Mouse (Mus musculus): ENCODE data around the gene Cebpg. TPM values are rescaled to one million over a fixed set of nuclear protein-coding genes. Genes with fewer than 3 reads are reported as not detected.

Gene Cebpg
- total RNA-seq, 2 experiments from 2014 or later, result 25.4 to 25.5 TPM

DNA sequence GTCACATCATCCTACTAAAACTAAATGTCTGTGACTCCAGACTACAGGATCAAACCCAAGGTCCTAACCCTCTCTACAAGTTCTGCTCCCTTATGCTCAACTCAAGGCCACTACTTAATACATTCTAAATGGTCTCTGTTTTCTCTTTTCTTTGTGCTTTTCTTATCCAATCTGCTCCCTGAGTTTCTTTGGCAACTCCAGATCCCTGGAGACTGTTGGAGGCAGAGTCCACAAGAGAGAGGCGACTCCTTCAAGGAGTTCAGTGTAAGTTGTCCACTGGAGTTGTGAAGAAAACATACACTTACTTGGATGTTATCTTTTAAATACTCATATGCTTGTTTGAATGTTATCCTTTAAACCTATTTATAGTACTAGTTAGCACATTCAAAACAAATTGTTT lies 2.1 kb downstream of the Cebpg start:
- peak in 1 of 2 experiments; percentile 39 for DNase-seq

- DNase-seq, result no peak
These were observed 3.2 kb downstream of the Cebpg start for GRCm38 (mm10) chr7:35053161-35053560.

- DNase-seq, result no peak
These were observed 5.8 kb downstream of the Cebpg start for GRCm38 (mm10) chr7:35050540-35050939.

- no peak for DNase-seq
These were observed 10.3 kb downstream of the Cebpg start for GRCm38 (mm10) chr7:35046091-35046490.

- DNase-seq, result peak in 1 of 2 experiments; percentile 35
These were observed 11.7 kb downstream of the Cebpg start for GRCm38 (mm10) chr7:35044719-35045118.

DNA sequence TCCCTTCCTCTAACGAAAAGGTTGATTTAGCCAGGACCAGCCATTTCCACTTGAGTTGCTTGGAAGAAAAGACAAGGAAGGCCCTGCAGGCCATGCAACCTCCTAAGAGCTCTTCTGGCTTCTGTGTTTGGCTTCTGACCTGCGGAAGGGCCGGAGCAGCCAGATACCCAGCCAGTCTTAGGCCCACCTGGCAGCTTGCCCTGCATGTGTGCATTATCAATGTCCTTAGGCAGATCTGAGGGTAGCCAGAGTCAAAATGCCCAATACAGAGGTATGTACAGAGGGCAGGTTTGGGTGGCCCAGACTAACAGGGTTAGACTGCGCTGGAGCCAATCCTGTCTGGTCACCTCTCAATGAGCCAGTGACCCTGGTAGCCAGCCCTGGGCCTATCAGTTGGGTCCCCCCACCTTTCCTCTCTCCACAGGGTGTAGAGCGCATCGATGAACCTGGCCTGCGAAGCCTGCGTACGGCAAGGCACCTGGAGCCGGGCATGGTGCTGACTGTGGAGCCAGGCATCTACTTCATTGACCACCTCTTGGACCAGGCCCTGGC lies 13.0 kb downstream of the Cebpg start:
- no peak for DNase-seq

- DNase-seq, result peak; percentile 41 to 55
These were observed 13.6 kb downstream of the Cebpg start for GRCm38 (mm10) chr7:35042759-35043217.

DNA sequence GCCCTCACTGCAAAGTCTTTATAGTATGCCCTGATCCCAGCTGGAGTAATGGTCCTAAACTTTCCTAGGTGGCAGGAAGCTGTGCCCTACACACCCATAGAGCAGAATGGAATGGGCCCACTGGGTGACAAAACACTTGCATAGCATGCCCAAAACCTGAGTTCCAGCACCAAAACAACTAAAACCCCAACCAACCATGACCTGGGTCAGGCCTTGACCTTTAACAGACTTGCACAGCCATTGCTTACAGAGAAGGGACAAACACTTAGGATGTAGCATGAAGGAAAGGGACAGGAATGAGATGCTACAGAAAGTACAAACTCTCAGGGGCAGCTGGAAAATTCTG lies 14.2 kb downstream of the Cebpg start:
- no peak for DNase-seq

DNA sequence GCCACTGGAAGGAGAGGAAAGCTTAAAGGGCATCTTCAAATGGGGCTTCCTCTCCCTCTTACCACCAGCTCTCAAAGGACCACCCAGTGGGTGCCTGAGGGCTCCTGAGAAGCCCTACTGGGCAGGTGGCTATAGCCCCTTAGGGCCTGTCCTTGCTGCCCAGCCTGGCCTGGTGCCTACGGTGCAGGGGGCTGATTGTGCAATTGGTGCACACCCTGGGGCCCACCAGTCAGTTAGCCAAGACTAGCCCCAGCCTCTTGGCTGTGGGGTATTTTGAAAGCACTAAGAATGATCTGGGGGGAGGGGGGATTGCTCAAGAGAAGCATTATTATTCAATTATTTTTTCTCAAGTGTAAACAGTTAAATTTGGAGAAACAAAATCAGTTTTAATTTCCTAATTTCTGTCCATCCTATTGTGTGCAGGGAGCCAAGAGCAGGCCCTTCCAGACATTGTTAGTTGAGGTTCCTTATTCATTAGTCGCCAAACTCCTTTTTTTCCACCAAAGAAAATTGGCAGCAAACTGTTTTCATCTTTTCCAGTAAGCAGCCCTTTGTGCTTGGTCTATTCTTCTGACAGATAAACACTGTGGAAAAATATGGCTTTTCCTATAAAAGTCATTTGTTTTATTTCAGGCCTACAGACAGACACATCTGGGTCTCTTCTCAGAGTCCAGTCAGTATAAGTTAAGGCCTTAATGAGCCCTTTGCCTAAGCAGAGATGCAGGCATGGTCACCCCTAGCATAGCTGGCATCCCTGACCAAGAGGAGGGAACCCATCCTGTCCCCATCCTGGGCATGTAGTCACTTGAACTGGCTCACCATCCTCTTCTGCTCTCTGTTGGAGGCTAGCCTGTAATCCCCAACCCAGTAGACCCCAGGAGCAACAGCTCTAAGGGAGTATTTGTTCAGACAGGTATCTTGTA lies 14.8 kb downstream of the Cebpg start:
- DNase-seq, result peak; percentile 42 to 54

- no peak for DNase-seq
These were observed 16.0 kb downstream of the Cebpg start for GRCm38 (mm10) chr7:35040176-35040972.

- DNase-seq, result peak in 1 of 2 experiments; percentile 26
These were observed 19.0 kb downstream of the Cebpg start for GRCm38 (mm10) chr7:35037408-35037807.

GRCm38 (mm10) chr7:35036266-35036731 lies 20.1 kb downstream of the Cebpg start:
- peak; percentile 28 to 41 for DNase-seq

DNA sequence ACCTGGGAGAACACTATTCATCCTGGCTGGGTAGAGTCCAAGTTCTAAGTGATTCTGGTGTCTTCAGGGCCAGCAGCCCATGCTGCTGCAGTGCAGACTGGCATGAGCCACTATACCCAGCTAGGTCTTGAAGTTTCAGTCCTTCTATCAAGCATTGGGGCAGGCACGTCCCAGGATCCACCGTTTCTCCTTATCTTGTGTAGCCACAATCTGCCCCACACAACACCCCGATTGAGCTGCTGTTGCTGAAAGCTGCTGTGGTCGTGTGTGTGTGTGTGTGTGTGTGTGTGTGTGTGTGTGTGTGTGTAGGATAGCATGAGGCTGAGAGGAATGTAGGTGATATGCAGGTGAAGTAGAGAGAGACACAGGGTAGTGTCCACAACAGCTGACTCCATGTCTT lies 20.8 kb downstream of the Cebpg start:
- DNase-seq, result no peak

- peak; percentile 42 to 63 for DNase-seq
These were observed 21.2 kb downstream of the Cebpg start for GRCm38 (mm10) chr7:35035141-35035553.

DNA sequence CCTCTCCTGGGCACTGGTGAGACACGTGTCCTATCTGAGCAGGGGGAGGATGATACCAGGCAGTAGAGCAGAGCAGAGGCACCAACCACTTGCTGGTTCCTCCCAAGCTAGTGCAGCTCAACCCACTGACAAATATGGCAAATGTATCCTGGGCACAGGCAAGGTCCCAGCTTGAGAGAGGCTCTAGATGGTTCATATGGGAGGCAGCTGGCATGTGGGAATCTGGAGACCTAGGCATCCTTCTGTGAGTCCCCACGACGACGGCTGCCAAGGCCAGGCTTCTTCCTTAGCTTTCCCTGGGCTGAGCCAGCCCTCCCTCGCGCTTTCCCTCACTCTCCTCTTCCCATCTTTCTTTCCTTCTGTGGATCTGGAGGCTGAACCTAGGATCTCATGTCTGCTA lies 25.8 kb downstream of the Cebpg start:
- DNase-seq, result no peak

GRCm38 (mm10) chr7:35029648-35030047 lies 26.7 kb downstream of the Cebpg start:
- no peak for DNase-seq

GRCm38 (mm10) chr7:35029228-35029627 lies 27.1 kb downstream of the Cebpg start:
- no peak for DNase-seq

DNA sequence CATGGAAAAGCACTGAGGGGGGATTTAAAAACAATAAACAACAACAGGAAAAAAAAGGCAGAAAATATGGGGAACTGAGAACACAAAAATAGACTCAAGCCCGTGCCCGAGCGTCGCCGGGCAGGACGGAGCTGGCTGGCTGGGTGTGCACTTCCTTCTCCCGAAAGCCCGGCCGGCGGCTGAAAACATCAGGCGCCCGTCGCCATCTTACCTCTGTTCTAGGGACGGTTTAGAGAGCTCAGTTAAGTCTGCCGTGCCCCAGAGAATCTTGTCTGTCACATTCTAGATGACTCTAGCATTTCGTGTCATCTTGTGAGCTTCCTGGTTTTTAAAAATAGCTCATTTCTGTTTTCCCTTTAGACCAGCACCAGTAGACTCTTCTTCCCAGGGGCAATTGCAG lies 27.8 kb downstream of the Cebpg start:
- DNase-seq, result peak; percentile 31 to 48

- no peak for DNase-seq
These were observed 28.5 kb downstream of the Cebpg start for GRCm38 (mm10) chr7:35027801-35028420.

GRCm38 (mm10) chr7:35026838-35027291 lies 29.5 kb downstream of the Cebpg start:
- DNase-seq, result peak; percentile 65 to 71

- DNase-seq, result no peak
These were observed 30.1 kb downstream of the Cebpg start for GRCm38 (mm10) chr7:35026276-35026630.
